Mouse (Mus musculus) liver, embryonic 14.5 days (tissue): ENCODE results near the gene Gtf2h4. TPM values are rescaled to one million over a fixed set of nuclear protein-coding genes. Genes with fewer than 3 reads are reported as not detected.

Experiments used
- ATAC-seq: fragments of 200-750 bp; cut with Nextera tagmentation; 2 replicates; pipeline ENCODE4 v1.8.0; 2017; ENCODE audit warnings: moderate number of reproducible peaks, mild to moderate bottlenecking, moderate library complexity; ENCODE audit not compliant: insufficient read depth
- DNase-seq, 3 experiments: peaks; one replicate each; pipeline ENCODE4 v3.0.0-alpha.2; 2012 to 2013; ENCODE audit warnings: low read depth in 3 of 3, low spot score in 3 of 3
- H3K27ac ChIP-seq: fragments of 300-500 bp; sonication (generic); 2 replicates; pipeline ENCODE4 v1.5.1; 2014; ENCODE audit warnings: moderate library complexity, mild to moderate bottlenecking, control low read depth, inconsistent platforms
- H3K27me3 ChIP-seq: fragments of 300-500 bp; sonication (generic); 2 replicates; pipeline ENCODE4 v1.6.1; 2014; ENCODE audit warnings: mild to moderate bottlenecking, low read length, moderate library complexity; ENCODE audit not compliant: control insufficient read depth, insufficient read depth
- H3K36me3 ChIP-seq: fragments of 300-500 bp; sonication (generic); replicated peaks from 2 replicates; pipeline ENCODE4 v1.6.1; 2014; ENCODE audit warnings: low read depth; ENCODE audit not compliant: control insufficient read depth, insufficient read depth
- H3K4me1 ChIP-seq, 2 experiments: fragments of 200-500 bp in 1 of 2; fragments of 300-500 bp in 1 of 2; sonication (generic) in 1 of 2; replicated peaks; 2 replicates each; pipeline ENCODE4 v1.6.1; 2012 to 2014; ENCODE audit warnings: antibody characterized with exemption in 1 of 2, inconsistent platforms in 1 of 2, low read length in 1 of 2; ENCODE audit not compliant: control insufficient read depth in 2 of 2, insufficient read depth in 2 of 2
- H3K4me2 ChIP-seq: fragments of 300-500 bp; sonication (generic); 2 replicates; pipeline ENCODE4 v1.6.1; 2014; ENCODE audit warnings: low read depth, mild to moderate bottlenecking, control low read depth, moderate library complexity
- H3K4me3 ChIP-seq, 2 experiments: fragments of 200-500 bp in 1 of 2; fragments of 300-500 bp in 1 of 2; sonication (generic) in 1 of 2; 2 replicates each; pipeline ENCODE4 v1.5.1; 2012 to 2014; ENCODE audit warnings: low read depth in 2 of 2, low read length in 2 of 2, mild to moderate bottlenecking in 2 of 2, control low read depth in 1 of 2, inconsistent platforms in 1 of 2, moderate library complexity in 1 of 2; ENCODE audit not compliant: insufficient read depth in 1 of 2
- H3K9ac ChIP-seq: fragments of 300-500 bp; sonication (generic); replicated peaks from 2 replicates; pipeline ENCODE4 v1.6.1; 2014; ENCODE audit warnings: mild to moderate bottlenecking, control low read depth, moderate library complexity
- H3K9me3 ChIP-seq: fragments of 300-500 bp; sonication (generic); 2 replicates; pipeline ENCODE4 v1.6.1; 2016; ENCODE audit warnings: low read length, mixed read lengths; ENCODE audit not compliant: control insufficient read depth
- CTCF ChIP-seq: IDR thresholded peaks from 2 replicates; pipeline ENCODE4 v1.5.1; 2016; ENCODE audit warnings: antibody characterized with exemption, low read depth, control low read depth
- EP300 ChIP-seq: IDR thresholded peaks from 2 replicates; pipeline ENCODE4 v1.6.1; 2016; ENCODE audit warnings: antibody characterized with exemption, low read depth
- WGBS: fragments of 180-500 bp; shearing (Covaris S2); extraction: QIAGEN DNeasy Blood & Tissue Kit; methylation state at CpG from one replicate; pipeline ENCODE4 v1.1.7; 2014; ENCODE audit not compliant: insufficient replicate concordance; 5-methylcytosine and 5-hydroxymethylcytosine counted together
- polyA plus RNA-seq, 2 experiments: library from polyadenylated mRNA; depleted of rRNA in 1 of 2; stranded (reverse) in 1 of 2; unstranded in 1 of 2; fragments of >200 nt; fragmentation: Nextera tagmentation in 1 of 2; extraction: Ambion mirVana in 1 of 2; gene quantifications; 2 replicates each; pipeline versions ENCODE4 v1.2.1 to v1.2.3; 2012 to 2014

Gtf2h4 gene
- polyA plus RNA-seq, 2 experiments: 18.0 to 23.1 TPM

DNA sequence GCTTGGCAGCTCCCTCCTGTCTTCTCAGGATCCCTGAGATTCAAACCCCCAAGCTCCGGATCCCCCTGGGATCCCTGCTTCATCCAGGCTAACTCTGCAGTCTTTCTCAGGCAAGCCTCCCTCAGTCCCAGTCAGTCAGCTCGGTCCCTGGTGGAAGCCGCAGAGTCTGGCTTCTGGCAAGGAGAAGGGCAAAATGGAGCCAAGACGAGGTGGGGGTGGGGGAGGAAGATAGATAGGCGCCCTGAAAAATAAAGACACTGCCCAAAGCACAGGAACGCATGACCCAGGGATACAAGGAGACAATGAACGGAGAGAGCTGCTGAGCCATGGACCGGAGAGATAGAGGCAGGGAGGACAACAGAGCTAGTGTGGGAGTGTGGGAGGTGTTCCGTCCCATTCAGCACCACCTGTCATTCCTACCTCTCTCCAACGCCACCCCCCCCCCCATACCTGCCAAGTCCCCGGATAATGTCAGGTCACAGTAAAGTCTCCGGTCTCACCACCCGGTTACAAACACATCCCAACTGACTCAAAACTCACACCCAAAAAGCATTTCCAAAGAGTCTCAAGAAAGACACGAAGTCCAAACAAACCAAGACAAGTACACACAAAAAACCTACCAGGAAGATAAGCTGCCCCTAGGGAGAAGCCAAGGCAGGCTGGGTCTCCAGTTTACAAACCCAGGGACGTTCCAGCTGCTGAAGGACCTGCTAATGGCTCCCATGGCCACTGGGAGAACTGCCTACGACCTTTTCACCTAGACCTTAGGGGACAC is 27.9 kb upstream of the Gtf2h4 start:
- no peak for DNase-seq
- H3K9ac ChIP-seq: no peak overlapping the region

GRCm38 (mm10) chr17:35700371-35700961 is 26.9 kb upstream of the Gtf2h4 start:
- Histone ChIP-seq H3K9ac (no peak overlapping the region), H3K27ac (no peak overlapping the region), H3K4me3 (peak overlapping the region; percentile 10 to 49), H3K4me1 (peaks cover 0 to 3% of the 10 kb centered on the region in 2 experiments; a peak in 1 of 4 replicates), H3K9me3 (no peaks in the 10 kb centered on the region), H3K4me2 (peak overlapping the region; percentile 56), H3K27me3 (peaks cover 75% of the 10 kb centered on the region), H3K36me3 (no peaks in the 10 kb centered on the region)
- no peak for TF ChIP-seq EP300
- TF ChIP-seq CTCF: no peak
- under 1% methylated on average over 65 of the region's 66 CpGs for WGBS
- ATAC-seq: peak; percentile 49; the same call in 1 of the 2 replicates
- no peak for DNase-seq

More for the DNA sequence above, 27.9 kb upstream of the Gtf2h4 start:
- H3K4me1 ChIP-seq: peaks cover 0 to 3% of the 10 kb centered on the region in 2 experiments; a peak in 1 of 4 replicates
- H3K27me3 ChIP-seq: peaks cover 75% of the 10 kb centered on the region
- no peaks in the 10 kb centered on the region for H3K9me3 ChIP-seq
- peak overlapping the region; percentile 56 for H3K4me2 ChIP-seq
- TF ChIP-seq EP300: no peak
- no peak for TF ChIP-seq CTCF
- WGBS: 5% methylated on average over 16 of the region's 16 CpGs
- ATAC-seq: no peak
- peak overlapping the region; percentile 20 to 49 for H3K4me3 ChIP-seq
- H3K36me3 ChIP-seq: no peaks in the 10 kb centered on the region
- H3K27ac ChIP-seq: no peak overlapping the region

GRCm38 (mm10) chr17:35699919-35700318 is 26.4 kb upstream of the Gtf2h4 start:
- Histone ChIP-seq H3K9ac (no peak overlapping the region), H3K27me3 (peaks cover 75% of the 10 kb centered on the region), H3K36me3 (no peaks in the 10 kb centered on the region), H3K4me3 (peak overlapping the region; percentile 10 to 49), H3K4me2 (peak overlapping the region; percentile 56), H3K4me1 (peaks cover 0 to 2% of the 10 kb centered on the region in 2 experiments; a peak in 1 of 4 replicates), H3K9me3 (no peaks in the 10 kb centered on the region; the same call in 1 of the 2 replicates), H3K27ac (no peak overlapping the region)
- TF ChIP-seq CTCF (no peak), EP300 (no peak)
- WGBS: 9% methylated on average over 19 of the region's 19 CpGs
- DNase-seq (no peak), ATAC-seq (peak; percentile 36; the same call in 1 of the 2 replicates)

- H3K4me2 ChIP-seq: no peak overlapping the region
Measured at GRCm38 (mm10) chr17:35698501-35698883, 25.0 kb upstream of the Gtf2h4 start.

More at GRCm38 (mm10) chr17:35698501-35698883, 25.0 kb upstream of the Gtf2h4 start:
- H3K4me1 ChIP-seq: no peaks in the 10 kb centered on the region
- DNase-seq (no peak), ATAC-seq (no peak)
- no peak overlapping the region for H3K9ac ChIP-seq
- no peak overlapping the region for H3K4me3 ChIP-seq
- H3K9me3 ChIP-seq: no peaks in the 10 kb centered on the region; the same call in 1 of the 2 replicates
- H3K27me3 ChIP-seq: peaks cover 60% of the 10 kb centered on the region
- H3K27ac ChIP-seq: no peak overlapping the region
- no peaks in the 10 kb centered on the region for H3K36me3 ChIP-seq
- TF ChIP-seq CTCF (no peak), EP300 (no peak)
- WGBS: 28% methylated on average over 5 of the region's 5 CpGs
